Mouse (Mus musculus): Measurements from ENCODE around the gene Caprin1. TPM values are rescaled to one million over a fixed set of nuclear protein-coding genes. Genes with fewer than 3 reads are reported as not detected.

Caprin1 gene
- total RNA-seq, 2 experiments from 2014 or later, result 363 to 370 TPM

DNA sequence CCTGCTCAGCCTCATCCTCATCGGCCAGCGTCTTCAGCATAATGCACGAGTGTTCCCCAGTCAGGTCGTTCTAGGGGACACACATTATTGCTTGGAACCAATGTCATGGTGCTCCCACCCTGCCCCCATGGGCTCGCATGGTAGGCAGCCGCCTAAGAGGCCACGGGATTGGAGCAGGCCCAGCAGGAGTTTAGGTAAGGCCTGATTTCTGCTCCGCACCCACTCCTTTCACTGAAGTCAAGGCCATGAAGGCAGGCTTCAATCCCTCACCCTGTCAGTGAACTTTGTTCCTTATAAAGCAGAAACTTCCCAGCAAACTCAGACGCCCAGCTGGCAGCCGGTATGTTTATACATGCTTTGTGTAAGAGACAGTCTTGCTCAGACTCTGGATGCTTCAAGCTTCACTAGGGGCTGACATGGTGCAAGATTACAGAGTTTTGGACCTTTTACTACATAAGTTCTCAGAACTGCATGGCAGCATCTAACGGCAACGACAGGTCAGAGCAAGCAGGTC, 69.4 kb downstream of the Caprin1 start:
- no peak for DNase-seq

- no peak for DNase-seq
Measured at GRCm38 (mm10) chr2:103724521-103724920, 72.9 kb downstream of the Caprin1 start.

- no peak for DNase-seq
Measured at GRCm38 (mm10) chr2:103719292-103719646, 78.2 kb downstream of the Caprin1 start.

DNA sequence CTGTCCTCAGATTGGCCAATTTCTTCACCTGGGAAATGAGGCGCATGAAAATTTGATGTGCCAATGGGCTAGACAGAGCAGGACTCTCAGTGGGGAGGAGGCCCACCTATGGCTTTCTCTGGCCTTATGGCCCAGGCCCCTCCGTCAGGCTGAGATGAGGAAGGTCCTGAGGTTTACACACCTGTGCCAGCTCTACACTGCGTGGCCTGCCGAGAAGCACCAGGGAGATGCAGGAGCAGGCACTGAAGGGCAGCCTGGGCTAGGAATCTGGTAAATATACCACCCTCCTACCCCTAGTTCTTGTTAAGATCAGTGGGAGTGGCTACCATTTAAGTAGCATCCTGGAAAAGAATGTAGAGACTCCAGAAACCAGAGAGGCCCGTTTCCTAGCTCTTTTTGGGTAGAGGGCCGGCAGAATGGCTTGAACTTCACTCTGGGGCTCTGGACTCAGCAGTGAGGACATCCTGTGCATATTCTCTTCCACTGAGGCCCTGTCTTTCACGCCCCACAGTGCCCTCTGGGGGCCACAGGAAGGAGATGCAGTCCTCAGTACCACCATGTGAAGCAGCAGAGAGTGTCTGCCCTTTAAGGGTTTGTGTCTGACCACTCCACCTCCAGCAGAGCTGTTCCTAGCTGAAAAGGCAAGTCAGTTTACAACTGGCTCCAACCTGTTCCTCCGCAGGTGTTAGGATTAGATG, 78.7 kb downstream of the Caprin1 start:
- peak; percentile 61 to 62 for DNase-seq

GRCm38 (mm10) chr2:103714412-103714811, 83.0 kb downstream of the Caprin1 start:
- no peak for DNase-seq

GRCm38 (mm10) chr2:103713831-103714230, 83.6 kb downstream of the Caprin1 start:
- no peak for DNase-seq

Small RNA genes lying within 50 kb of the gene (microRNA-seq; reads per million reads assigned to microRNA genes)
- 0 reads per million in 2 experiments for gene Gm22757
- 0 reads per million in 2 experiments for gene Gm22761

Other genes starting within 250 kb of the Caprin1 start
- gene Abtb2, start 231.3 kb downstream of the Caprin1 start, total RNA-seq (2021), result 10 to 100 TPM; 11.8 to 12.0 TPM
- 10 to 100 TPM; 37.0 to 37.6 TPM for gene Nat10, start 36.4 kb downstream of the Caprin1 start, total RNA-seq (2021)
- gene Lmo2, start 160.3 kb upstream of the Caprin1 start, total RNA-seq (2021), result 10 to 100 TPM; 20.0 TPM
- gene Fbxo3, start 230.1 kb upstream of the Caprin1 start, total RNA-seq (2021), result 10 to 100 TPM; 48.7 to 49.2 TPM
- not detected for gene 4931422A03Rik, start 230.7 kb upstream of the Caprin1 start, total RNA-seq (2021)